Mouse (Mus musculus) liver, embryonic 14.5 days (tissue): ENCODE measurements at regions not wholly inside any gene's neighbourhood (a gene's known extent, or its start where the extent isn't known, plus 50 kb on each side); places are given as distances from the start of the nearest gene placed in this dataset.

Experiments used
- ATAC-seq: fragments of 200-750 bp; cut with Nextera tagmentation; 2 replicates; pipeline ENCODE4 v1.8.0; 2017; ENCODE audit warnings: moderate number of reproducible peaks, mild to moderate bottlenecking, moderate library complexity; ENCODE audit not compliant: insufficient read depth
- DNase-seq, 3 experiments: peaks; one replicate each; pipeline ENCODE4 v3.0.0-alpha.2; 2012 to 2013; ENCODE audit warnings: low read depth in 3 of 3, low spot score in 3 of 3
- H3K27ac ChIP-seq: fragments of 300-500 bp; sonication (generic); 2 replicates; pipeline ENCODE4 v1.5.1; 2014; ENCODE audit warnings: moderate library complexity, mild to moderate bottlenecking, control low read depth, inconsistent platforms
- H3K27me3 ChIP-seq: fragments of 300-500 bp; sonication (generic); 2 replicates; pipeline ENCODE4 v1.6.1; 2014; ENCODE audit warnings: mild to moderate bottlenecking, low read length, moderate library complexity; ENCODE audit not compliant: control insufficient read depth, insufficient read depth
- H3K36me3 ChIP-seq: fragments of 300-500 bp; sonication (generic); replicated peaks from 2 replicates; pipeline ENCODE4 v1.6.1; 2014; ENCODE audit warnings: low read depth; ENCODE audit not compliant: control insufficient read depth, insufficient read depth
- H3K4me1 ChIP-seq, 2 experiments: fragments of 200-500 bp in 1 of 2; fragments of 300-500 bp in 1 of 2; sonication (generic) in 1 of 2; replicated peaks; 2 replicates each; pipeline ENCODE4 v1.6.1; 2012 to 2014; ENCODE audit warnings: antibody characterized with exemption in 1 of 2, inconsistent platforms in 1 of 2, low read length in 1 of 2; ENCODE audit not compliant: control insufficient read depth in 2 of 2, insufficient read depth in 2 of 2
- H3K4me2 ChIP-seq: fragments of 300-500 bp; sonication (generic); 2 replicates; pipeline ENCODE4 v1.6.1; 2014; ENCODE audit warnings: low read depth, mild to moderate bottlenecking, control low read depth, moderate library complexity
- H3K4me3 ChIP-seq, 2 experiments: fragments of 200-500 bp in 1 of 2; fragments of 300-500 bp in 1 of 2; sonication (generic) in 1 of 2; 2 replicates each; pipeline ENCODE4 v1.5.1; 2012 to 2014; ENCODE audit warnings: low read depth in 2 of 2, low read length in 2 of 2, mild to moderate bottlenecking in 2 of 2, control low read depth in 1 of 2, inconsistent platforms in 1 of 2, moderate library complexity in 1 of 2; ENCODE audit not compliant: insufficient read depth in 1 of 2
- H3K9ac ChIP-seq: fragments of 300-500 bp; sonication (generic); replicated peaks from 2 replicates; pipeline ENCODE4 v1.6.1; 2014; ENCODE audit warnings: mild to moderate bottlenecking, control low read depth, moderate library complexity
- H3K9me3 ChIP-seq: fragments of 300-500 bp; sonication (generic); 2 replicates; pipeline ENCODE4 v1.6.1; 2016; ENCODE audit warnings: low read length, mixed read lengths; ENCODE audit not compliant: control insufficient read depth
- CTCF ChIP-seq: IDR thresholded peaks from 2 replicates; pipeline ENCODE4 v1.5.1; 2016; ENCODE audit warnings: antibody characterized with exemption, low read depth, control low read depth
- EP300 ChIP-seq: IDR thresholded peaks from 2 replicates; pipeline ENCODE4 v1.6.1; 2016; ENCODE audit warnings: antibody characterized with exemption, low read depth
- WGBS: fragments of 180-500 bp; shearing (Covaris S2); extraction: QIAGEN DNeasy Blood & Tissue Kit; methylation state at CpG from one replicate; pipeline ENCODE4 v1.1.7; 2014; ENCODE audit not compliant: insufficient replicate concordance; 5-methylcytosine and 5-hydroxymethylcytosine counted together

- H3K9ac ChIP-seq = no peak overlapping the region
- WGBS = 61% methylated on average over 5 of the region's 5 CpGs
- no peaks in the 10 kb centered on the region for H3K4me1 ChIP-seq
Observed at GRCm38 (mm10) chr6:98107123-98107522, 235.4 kb downstream of the Gm765 start.

DNA sequence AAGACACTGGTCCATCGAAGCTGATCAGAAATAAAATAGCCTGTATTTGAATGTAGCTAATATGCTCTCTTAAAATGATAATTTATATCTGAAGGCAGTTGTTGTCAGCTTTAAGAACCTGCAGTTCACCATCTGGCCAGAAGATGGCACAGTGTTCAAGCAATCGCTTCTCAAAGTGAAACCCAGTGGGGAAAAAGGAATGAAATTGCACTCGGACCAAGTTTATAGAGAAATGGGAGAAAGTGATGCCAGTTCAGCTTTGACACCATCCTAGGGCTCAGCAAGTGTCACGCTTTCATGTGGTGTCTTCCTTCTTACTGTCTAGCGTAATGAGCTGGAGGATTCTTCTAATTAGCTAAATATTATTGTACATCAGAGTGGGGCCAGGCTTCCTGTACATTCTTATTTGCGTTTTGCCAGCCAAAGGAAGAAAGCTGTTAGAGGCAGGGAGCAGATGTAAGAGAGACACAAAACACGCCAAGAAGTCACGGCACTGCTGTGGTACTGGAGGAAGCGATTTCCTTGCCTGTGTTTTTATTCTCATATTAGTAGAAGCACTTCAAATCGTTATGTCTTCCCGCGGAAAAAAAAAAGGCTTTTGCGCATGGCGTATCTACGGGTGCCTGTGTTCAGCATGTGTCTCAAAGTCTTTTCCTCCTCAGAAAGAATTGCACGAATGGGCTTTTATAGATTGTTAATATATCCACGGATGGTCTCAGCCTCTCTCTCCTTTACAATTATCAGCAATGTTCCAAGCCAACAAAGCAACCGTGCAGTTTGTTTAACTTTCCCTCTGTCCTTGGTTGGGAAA is 237.1 kb downstream of the Gm765 start:
- TF ChIP-seq CTCF = peak; percentile 73
- no peak for TF ChIP-seq EP300
- WGBS = 36% methylated on average over 18 of the region's 18 CpGs
- ATAC-seq = no peak
- Histone ChIP-seq H3K27ac (no peak overlapping the region), H3K4me3 (peak overlapping the region; percentile 20 to 32; a peak in 2 of 4 replicates), H3K9me3 (no peaks in the 10 kb centered on the region), H3K4me1 (no peaks in the 10 kb centered on the region), H3K27me3 (no peaks in the 10 kb centered on the region), H3K36me3 (no peaks in the 10 kb centered on the region), H3K9ac (no peak overlapping the region; the same call in 1 of the 2 replicates), H3K4me2 (peak overlapping the region; percentile 59)
- peak; percentile 16 to 37 (median 32) for DNase-seq

More at GRCm38 (mm10) chr6:98107123-98107522, 235.4 kb downstream of the Gm765 start:
- TF ChIP-seq CTCF (no peak), EP300 (no peak)
- Histone ChIP-seq H3K27me3 (no peaks in the 10 kb centered on the region), H3K36me3 (no peaks in the 10 kb centered on the region), H3K4me2 (no peak overlapping the region), H3K27ac (no peak overlapping the region), H3K9me3 (no peaks in the 10 kb centered on the region), H3K4me3 (no peak overlapping the region)
- ATAC-seq (no peak), DNase-seq (no peak)

- Histone ChIP-seq H3K27ac (no peak overlapping the region), H3K27me3 (no peaks in the 10 kb centered on the region), H3K9ac (no peak overlapping the region), H3K9me3 (no peaks in the 10 kb centered on the region), H3K4me1 (no peaks in the 10 kb centered on the region), H3K36me3 (no peaks in the 10 kb centered on the region), H3K4me3 (no peak overlapping the region), H3K4me2 (no peak overlapping the region)
- WGBS = 36% methylated on average over 3 of the region's 3 CpGs
- DNase-seq (no peak), ATAC-seq (no peak)
- TF ChIP-seq CTCF (no peak), EP300 (no peak)
Observed at GRCm38 (mm10) chr6:98104432-98104831, 238.1 kb downstream of the Gm765 start.

DNA sequence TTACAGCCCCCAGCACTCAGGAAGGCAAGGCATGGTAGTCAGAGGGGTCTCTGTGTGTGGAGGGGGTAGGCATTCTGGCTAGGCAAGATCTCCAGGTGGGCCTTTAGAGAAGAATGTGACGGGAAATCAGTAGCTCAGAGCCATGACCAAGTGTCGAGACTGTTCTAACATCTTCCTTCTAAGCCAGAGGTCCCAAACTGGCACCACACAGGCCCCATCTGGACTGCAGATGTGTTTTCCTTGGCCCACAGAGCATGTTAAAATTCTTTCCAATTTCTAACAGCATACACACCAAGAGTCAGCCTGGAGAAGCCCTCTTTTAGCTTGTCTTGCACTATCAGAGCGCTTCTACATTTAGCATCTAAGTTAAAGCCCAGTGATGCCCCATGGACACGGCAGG is 241.5 kb downstream of the Gm765 start:
- no peak overlapping the region for H3K4me2 ChIP-seq
- no peak for TF ChIP-seq CTCF
- TF ChIP-seq EP300 = no peak
- H3K36me3 ChIP-seq = no peaks in the 10 kb centered on the region
- WGBS = 73% methylated on average over 4 of the region's 4 CpGs
- H3K9ac ChIP-seq = no peak overlapping the region
- no peaks in the 10 kb centered on the region for H3K9me3 ChIP-seq
- H3K27ac ChIP-seq = no peak overlapping the region
- no peaks in the 10 kb centered on the region for H3K27me3 ChIP-seq
- ATAC-seq (no peak), DNase-seq (no peak)
- no peaks in the 10 kb centered on the region for H3K4me1 ChIP-seq
- no peak overlapping the region for H3K4me3 ChIP-seq

DNA sequence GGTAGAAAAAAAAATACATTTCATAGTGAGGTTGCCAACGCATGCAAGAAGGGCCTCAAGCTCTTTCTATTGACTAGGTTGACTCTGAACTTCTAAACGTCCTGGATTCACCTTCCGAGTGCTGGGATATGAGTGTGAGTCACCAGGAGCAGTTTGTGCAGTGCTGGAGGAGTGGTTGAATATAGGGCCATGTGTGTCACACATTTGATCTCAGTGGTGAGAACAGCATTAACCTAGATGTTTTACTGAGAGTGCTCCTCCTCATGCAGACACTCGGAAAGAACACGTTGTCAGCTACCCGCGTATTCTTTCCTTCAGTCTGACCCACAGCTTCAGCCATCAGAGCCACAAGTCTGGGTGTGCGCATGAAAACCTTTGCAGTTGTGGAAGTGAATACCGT is 243.4 kb downstream of the Gm765 start:
- WGBS = 75% methylated on average over 9 of the region's 9 CpGs
- Histone ChIP-seq H3K9ac (no peak overlapping the region), H3K9me3 (no peaks in the 10 kb centered on the region), H3K4me2 (no peak overlapping the region), H3K27me3 (no peaks in the 10 kb centered on the region), H3K27ac (no peak overlapping the region), H3K4me3 (no peak overlapping the region), H3K4me1 (no peaks in the 10 kb centered on the region), H3K36me3 (no peaks in the 10 kb centered on the region)
- DNase-seq (no peak), ATAC-seq (no peak)
- TF ChIP-seq EP300 = no peak
- TF ChIP-seq CTCF = no peak
